Mouse (Mus musculus): ENCODE results near the gene Gramd1b. TPM values are rescaled to one million over a fixed set of nuclear protein-coding genes. Genes with fewer than 3 reads are reported as not detected.
A peak's percentile ranks its signal among the peaks of the same experiment; 100 is the strongest.

Gramd1b gene
- polyA plus RNA-seq, 1 experiment from 2014 or later: 7.1 TPM

DNA sequence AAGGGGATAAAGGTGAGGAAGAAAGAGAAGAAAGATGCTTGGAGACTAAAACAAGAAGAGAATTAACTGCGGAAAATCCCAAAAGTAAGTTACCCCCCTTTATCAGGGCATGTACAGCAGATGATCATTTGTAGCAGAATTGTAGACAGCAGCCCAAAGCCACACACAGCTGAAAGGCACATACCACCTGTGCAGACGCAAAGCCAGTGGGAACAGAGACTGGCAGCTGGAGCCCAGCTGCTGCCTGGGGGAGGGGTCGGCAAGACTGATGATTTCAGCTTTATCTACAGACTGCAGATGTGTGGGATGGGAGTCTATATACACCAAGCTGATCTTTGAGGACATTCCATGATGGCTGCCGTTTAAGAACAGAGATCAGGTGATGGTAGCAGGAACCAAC, 2.5 kb downstream of the Gramd1b start:
- 45% methylated on average over 4 of the region's 4 CpGs for WGBS
- no peak overlapping the region for H3K4me3 ChIP-seq (ENCODE audit: low read depth, low read length)

DNA sequence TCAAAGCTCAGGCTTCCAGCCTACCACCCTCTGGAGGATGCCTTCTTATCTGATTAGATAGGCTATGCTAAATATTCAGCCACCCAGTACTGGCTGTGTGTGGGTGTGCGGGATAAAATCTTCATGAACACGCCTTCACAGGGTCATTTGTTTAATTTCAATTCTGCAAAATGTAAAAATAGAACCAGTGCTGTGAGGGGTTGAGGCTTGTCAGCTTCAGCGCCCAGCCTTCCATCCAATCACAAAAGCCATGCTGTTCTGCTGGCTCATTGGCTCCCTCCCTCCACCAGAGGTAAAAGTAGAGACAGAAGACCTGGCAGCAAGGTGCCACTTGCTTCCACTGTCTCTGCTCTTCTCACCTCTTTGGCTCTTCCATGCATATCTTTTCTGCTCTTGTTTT, 4.3 kb downstream of the Gramd1b start:
- 53% methylated on average over 3 of the region's 3 CpGs for WGBS
- no peak for DNase-seq (ENCODE audit: low spot score)

More for the DNA sequence above, 2.5 kb downstream of the Gramd1b start:
- DNase-seq (ENCODE audit: low spot score): peak; percentile 60
- H3K27ac ChIP-seq (replicated peaks; ENCODE audit: low read depth, low read length): no peak overlapping the region
- peaks cover 16% of the 10 kb centered on the region; the same call in 1 of the 2 replicates for H3K27me3 ChIP-seq (replicated peaks; ENCODE audit: control insufficient read depth, insufficient read depth, low read length)
- H3K9me3 ChIP-seq (ENCODE audit: control insufficient read depth, low read length): no peaks in the 10 kb centered on the region
- no peak overlapping the region for H3K4me2 ChIP-seq (ENCODE audit: low read depth, low read length)
- no peaks in the 10 kb centered on the region for H3K36me3 ChIP-seq (ENCODE audit: control insufficient read depth, insufficient read depth, low read length)
- peak; percentile 72 for ATAC-seq (ENCODE audit: low read depth)
- H3K4me1 ChIP-seq (ENCODE audit: control insufficient read depth, insufficient read depth, low read length): peaks cover 12% of the 10 kb centered on the region
- no peak overlapping the region for H3K9ac ChIP-seq (ENCODE audit: low read depth, low read length)

DNA sequence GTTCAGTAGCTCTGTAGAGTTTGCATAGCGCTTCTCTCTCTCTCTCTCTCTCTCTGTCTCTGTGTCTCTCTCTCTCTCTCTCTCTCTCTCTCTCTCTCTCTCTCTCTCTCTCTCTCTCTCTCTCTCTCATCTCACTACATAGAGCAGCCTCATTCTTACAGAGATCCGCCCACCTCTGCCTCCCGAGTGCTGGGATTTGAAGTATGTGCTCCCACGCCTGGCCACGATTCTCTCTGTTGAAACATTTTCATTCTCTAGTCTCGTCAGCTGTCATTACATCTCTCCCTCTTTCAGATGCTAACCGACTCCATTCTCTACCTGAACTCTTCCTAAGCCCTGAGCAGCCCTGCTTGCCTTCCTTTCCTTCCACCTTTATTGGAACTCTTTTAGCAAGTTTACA, 9.0 kb downstream of the Gramd1b start:
- Histone ChIP-seq H3K9ac (ENCODE audit: low read depth, low read length) (no peak overlapping the region), H3K36me3 (ENCODE audit: control insufficient read depth, insufficient read depth, low read length) (no peaks in the 10 kb centered on the region), H3K9me3 (ENCODE audit: control insufficient read depth, low read length) (no peaks in the 10 kb centered on the region), H3K4me2 (ENCODE audit: low read depth, low read length) (no peak overlapping the region), H3K27ac (replicated peaks; ENCODE audit: low read depth, low read length) (no peak overlapping the region), H3K27me3 (replicated peaks; ENCODE audit: control insufficient read depth, insufficient read depth, low read length) (no peaks in the 10 kb centered on the region), H3K4me1 (ENCODE audit: control insufficient read depth, insufficient read depth, low read length) (no peaks in the 10 kb centered on the region), H3K4me3 (ENCODE audit: low read depth, low read length) (no peak overlapping the region)
- WGBS: 71% methylated on average over 7 of the region's 7 CpGs
- ATAC-seq (ENCODE audit: low read depth) (no peak), DNase-seq (ENCODE audit: low spot score) (no peak)

More for the DNA sequence above, 4.3 kb downstream of the Gramd1b start:
- H3K9ac ChIP-seq (ENCODE audit: low read depth, low read length): no peak overlapping the region
- no peak overlapping the region for H3K4me3 ChIP-seq (ENCODE audit: low read depth, low read length)
- peaks cover 12% of the 10 kb centered on the region; the same call in 1 of the 2 replicates for H3K27me3 ChIP-seq (replicated peaks; ENCODE audit: control insufficient read depth, insufficient read depth, low read length)
- peaks cover 12% of the 10 kb centered on the region for H3K4me1 ChIP-seq (ENCODE audit: control insufficient read depth, insufficient read depth, low read length)
- no peaks in the 10 kb centered on the region for H3K9me3 ChIP-seq (ENCODE audit: control insufficient read depth, low read length)
- H3K27ac ChIP-seq (replicated peaks; ENCODE audit: low read depth, low read length): no peak overlapping the region
- H3K36me3 ChIP-seq (ENCODE audit: control insufficient read depth, insufficient read depth, low read length): no peaks in the 10 kb centered on the region
- ATAC-seq (ENCODE audit: low read depth): no peak
- no peak overlapping the region for H3K4me2 ChIP-seq (ENCODE audit: low read depth, low read length)

DNA sequence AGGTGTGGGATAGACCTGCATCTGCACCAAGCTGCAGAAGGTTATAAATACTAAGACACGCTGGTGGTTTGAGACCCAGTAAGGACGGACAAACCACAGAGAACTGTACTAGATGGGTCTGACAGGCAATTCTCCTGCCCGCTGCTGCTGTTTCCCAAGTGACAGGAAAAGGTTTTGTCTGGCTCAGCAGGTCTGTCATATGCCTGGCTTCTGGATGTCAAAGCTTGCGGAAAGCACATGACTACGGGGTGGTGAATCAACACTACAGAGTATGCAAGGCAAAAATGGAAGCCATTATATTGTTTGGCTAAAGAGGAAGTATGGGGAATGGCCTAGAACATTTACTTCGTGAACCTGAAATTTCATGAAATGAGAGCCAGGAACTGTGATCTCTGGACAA, 10.1 kb downstream of the Gramd1b start:
- WGBS: 68% methylated on average over 6 of the region's 6 CpGs
- no peaks in the 10 kb centered on the region for H3K4me1 ChIP-seq (ENCODE audit: control insufficient read depth, insufficient read depth, low read length)
- H3K9me3 ChIP-seq (ENCODE audit: control insufficient read depth, low read length): no peaks in the 10 kb centered on the region
- H3K27ac ChIP-seq (replicated peaks; ENCODE audit: low read depth, low read length): no peak overlapping the region
- no peak for ATAC-seq (ENCODE audit: low read depth)
- H3K36me3 ChIP-seq (ENCODE audit: control insufficient read depth, insufficient read depth, low read length): no peaks in the 10 kb centered on the region
- no peaks in the 10 kb centered on the region for H3K27me3 ChIP-seq (replicated peaks; ENCODE audit: control insufficient read depth, insufficient read depth, low read length)
- no peak overlapping the region for H3K9ac ChIP-seq (ENCODE audit: low read depth, low read length)
- DNase-seq (ENCODE audit: low spot score): no peak
- no peak overlapping the region for H3K4me3 ChIP-seq (ENCODE audit: low read depth, low read length)
- H3K4me2 ChIP-seq (ENCODE audit: low read depth, low read length): no peak overlapping the region

DNA sequence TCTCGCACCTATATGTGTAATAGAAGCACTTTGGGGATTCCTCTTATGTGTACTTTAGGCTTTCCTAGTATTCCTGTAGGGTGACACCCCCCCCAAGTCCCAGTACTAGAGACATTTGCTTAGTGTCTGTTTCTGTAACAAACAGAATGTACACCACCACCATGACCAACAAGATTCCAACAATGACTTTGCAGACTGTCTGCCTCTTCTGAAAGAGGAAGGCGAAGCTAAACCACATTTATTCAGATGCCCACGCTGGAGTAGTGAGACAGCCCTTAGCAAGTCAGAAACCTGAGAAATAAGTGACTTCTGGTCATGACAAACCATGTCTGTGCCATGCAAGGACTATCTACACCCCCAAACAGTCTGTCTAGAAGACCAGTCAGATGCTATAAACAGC, 11.9 kb downstream of the Gramd1b start:
- Histone ChIP-seq H3K4me1 (ENCODE audit: control insufficient read depth, insufficient read depth, low read length) (no peaks in the 10 kb centered on the region), H3K9me3 (ENCODE audit: control insufficient read depth, low read length) (no peaks in the 10 kb centered on the region), H3K36me3 (ENCODE audit: control insufficient read depth, insufficient read depth, low read length) (no peaks in the 10 kb centered on the region), H3K4me2 (ENCODE audit: low read depth, low read length) (no peak overlapping the region), H3K27ac (replicated peaks; ENCODE audit: low read depth, low read length) (no peak overlapping the region), H3K27me3 (replicated peaks; ENCODE audit: control insufficient read depth, insufficient read depth, low read length) (no peaks in the 10 kb centered on the region), H3K4me3 (ENCODE audit: low read depth, low read length) (no peak overlapping the region), H3K9ac (ENCODE audit: low read depth, low read length) (no peak overlapping the region)
- 91% methylated on average over 3 of the region's 3 CpGs for WGBS
- ATAC-seq (ENCODE audit: low read depth) (no peak), DNase-seq (ENCODE audit: low spot score) (no peak)

DNA sequence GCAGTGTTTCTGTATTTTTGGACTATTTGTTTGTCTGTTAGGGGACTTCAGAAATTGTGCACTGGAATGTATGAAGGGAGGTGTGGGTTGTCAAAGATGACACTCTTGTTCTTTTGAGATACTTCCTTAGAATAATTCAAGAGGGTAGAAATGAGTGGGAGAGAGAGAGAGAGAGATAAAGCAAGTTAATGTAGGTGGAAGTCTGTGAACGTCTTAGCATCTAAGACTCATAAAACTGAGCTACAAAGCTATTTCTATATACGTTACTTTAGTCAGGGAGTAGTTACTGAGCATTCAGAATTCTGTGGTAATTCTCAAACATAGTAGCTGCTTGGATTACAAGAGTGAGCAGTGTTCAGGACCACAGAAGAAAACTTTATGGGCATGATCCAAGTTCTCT, 19.2 kb downstream of the Gramd1b start:
- DNase-seq (ENCODE audit: low spot score): no peak
- 69% methylated on average over 2 of the region's 2 CpGs for WGBS
- H3K27me3 ChIP-seq (replicated peaks; ENCODE audit: control insufficient read depth, insufficient read depth, low read length): no peaks in the 10 kb centered on the region
- no peak for ATAC-seq (ENCODE audit: low read depth)
- no peak overlapping the region for H3K27ac ChIP-seq (replicated peaks; ENCODE audit: low read depth, low read length)
- H3K9ac ChIP-seq (ENCODE audit: low read depth, low read length): no peak overlapping the region
- no peaks in the 10 kb centered on the region for H3K36me3 ChIP-seq (ENCODE audit: control insufficient read depth, insufficient read depth, low read length)
- H3K4me1 ChIP-seq (ENCODE audit: control insufficient read depth, insufficient read depth, low read length): no peaks in the 10 kb centered on the region
- no peak overlapping the region for H3K4me3 ChIP-seq (ENCODE audit: low read depth, low read length)
- H3K9me3 ChIP-seq (ENCODE audit: control insufficient read depth, low read length): no peaks in the 10 kb centered on the region
- H3K4me2 ChIP-seq (ENCODE audit: low read depth, low read length): no peak overlapping the region

DNA sequence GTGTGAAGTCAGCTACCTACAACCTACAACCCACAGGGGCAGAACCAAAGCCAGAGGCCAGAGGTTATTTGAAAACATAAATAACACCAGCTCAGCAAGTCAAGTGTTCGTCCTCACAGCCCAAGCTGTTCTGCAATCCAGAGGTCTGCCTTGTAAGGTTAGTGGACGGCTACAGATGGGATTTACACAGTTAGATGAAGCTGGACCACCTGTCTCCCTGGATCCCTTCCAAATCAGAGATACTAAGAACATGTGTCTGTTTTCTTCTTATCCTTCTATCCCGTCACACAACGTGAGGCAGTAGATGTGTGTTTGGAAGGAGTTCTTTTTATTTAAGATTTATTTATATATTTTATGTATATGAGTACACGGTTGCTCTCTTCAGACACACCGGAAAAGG, 21.7 kb downstream of the Gramd1b start:
- H3K27me3 ChIP-seq (replicated peaks; ENCODE audit: control insufficient read depth, insufficient read depth, low read length): no peaks in the 10 kb centered on the region
- H3K9me3 ChIP-seq (ENCODE audit: control insufficient read depth, low read length): no peaks in the 10 kb centered on the region
- WGBS: 75% methylated on average over 6 of the region's 6 CpGs
- H3K9ac ChIP-seq (ENCODE audit: low read depth, low read length): no peak overlapping the region
- H3K27ac ChIP-seq (replicated peaks; ENCODE audit: low read depth, low read length): no peak overlapping the region
- no peaks in the 10 kb centered on the region for H3K36me3 ChIP-seq (ENCODE audit: control insufficient read depth, insufficient read depth, low read length)
- peak; percentile 36 for DNase-seq (ENCODE audit: low spot score)
- no peak overlapping the region for H3K4me2 ChIP-seq (ENCODE audit: low read depth, low read length)
- ATAC-seq (ENCODE audit: low read depth): no peak
- H3K4me1 ChIP-seq (ENCODE audit: control insufficient read depth, insufficient read depth, low read length): no peaks in the 10 kb centered on the region
- H3K4me3 ChIP-seq (ENCODE audit: low read depth, low read length): no peak overlapping the region

DNA sequence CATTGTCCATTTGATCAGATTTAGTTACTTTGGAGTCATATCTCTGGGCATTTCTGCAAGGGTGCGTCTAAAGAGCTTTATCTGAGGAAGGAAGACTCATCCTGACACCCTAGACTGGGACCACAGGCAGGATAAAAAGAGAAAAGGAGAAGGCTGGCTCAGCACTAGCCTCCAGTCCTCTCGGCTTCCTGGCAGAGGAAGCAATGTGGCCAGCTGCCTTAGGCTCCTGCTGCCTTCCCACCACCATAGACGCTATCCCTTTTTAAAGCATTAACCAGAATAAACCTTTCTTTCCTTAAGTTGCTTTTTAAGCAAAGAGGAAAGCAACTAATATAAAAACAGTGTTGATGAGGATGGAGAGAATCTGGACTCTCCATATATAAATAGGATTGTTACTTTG, 24.6 kb downstream of the Gramd1b start:
- H3K9ac ChIP-seq (ENCODE audit: low read depth, low read length): no peak overlapping the region
- DNase-seq (ENCODE audit: low spot score): no peak
- H3K4me3 ChIP-seq (ENCODE audit: low read depth, low read length): no peak overlapping the region
- no peaks in the 10 kb centered on the region for H3K4me1 ChIP-seq (ENCODE audit: control insufficient read depth, insufficient read depth, low read length)
- no peak overlapping the region for H3K27ac ChIP-seq (replicated peaks; ENCODE audit: low read depth, low read length)
- H3K9me3 ChIP-seq (ENCODE audit: control insufficient read depth, low read length): no peaks in the 10 kb centered on the region
- no peak for ATAC-seq (ENCODE audit: low read depth)
- 75% methylated on average over 3 of the region's 3 CpGs for whole genome bisulfite sequencing
- H3K36me3 ChIP-seq (ENCODE audit: control insufficient read depth, insufficient read depth, low read length): no peaks in the 10 kb centered on the region
- H3K4me2 ChIP-seq (ENCODE audit: low read depth, low read length): no peak overlapping the region
- no peaks in the 10 kb centered on the region for H3K27me3 ChIP-seq (replicated peaks; ENCODE audit: control insufficient read depth, insufficient read depth, low read length)

DNA sequence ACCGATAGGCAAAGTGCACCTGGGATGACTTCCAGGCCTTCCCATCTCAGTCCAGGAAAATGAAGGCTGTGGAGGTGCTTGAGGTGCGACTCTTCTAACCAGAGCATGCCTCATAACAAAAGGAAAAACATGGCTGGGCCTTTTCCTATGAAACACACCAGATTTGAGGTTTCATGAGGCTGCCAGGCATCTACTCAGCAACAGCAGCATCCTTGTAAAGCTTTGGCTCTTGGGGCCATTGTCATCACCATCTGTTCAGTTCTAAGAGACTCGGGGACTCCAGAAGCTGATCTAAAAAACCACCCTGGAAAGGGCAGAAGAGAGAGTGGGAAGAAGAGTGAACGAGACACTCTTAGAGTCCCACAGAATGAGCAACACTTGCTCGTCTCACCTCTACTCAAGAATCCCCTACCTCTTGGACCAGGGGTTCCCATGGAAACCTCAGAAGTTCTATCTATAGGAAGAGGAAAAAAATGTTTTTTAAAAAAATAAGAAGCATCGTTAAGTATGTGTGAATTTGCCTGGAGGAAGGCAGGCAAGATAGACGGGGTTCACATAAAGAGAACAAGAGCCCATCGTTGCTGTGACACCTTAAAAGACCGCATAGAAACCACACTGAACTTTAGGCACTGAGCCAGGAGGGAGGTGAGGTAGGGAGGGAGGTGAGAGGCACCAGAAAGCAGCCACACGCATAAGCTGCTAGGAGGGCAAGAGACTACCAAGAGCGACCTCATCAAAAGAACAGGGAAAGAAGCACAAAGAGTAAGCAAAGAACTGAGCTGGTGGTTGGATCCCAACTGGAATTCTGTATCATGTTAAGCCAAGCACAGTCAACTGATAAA, 25.5 kb downstream of the Gramd1b start:
- no peaks in the 10 kb centered on the region for H3K36me3 ChIP-seq (ENCODE audit: control insufficient read depth, insufficient read depth, low read length)
- H3K27me3 ChIP-seq (replicated peaks; ENCODE audit: control insufficient read depth, insufficient read depth, low read length): no peaks in the 10 kb centered on the region
- H3K9ac ChIP-seq (ENCODE audit: low read depth, low read length): no peak overlapping the region
- DNase-seq (ENCODE audit: low spot score) (no peak), ATAC-seq (ENCODE audit: low read depth) (no peak)
- no peak overlapping the region for H3K4me2 ChIP-seq (ENCODE audit: low read depth, low read length)
- no peak overlapping the region for H3K27ac ChIP-seq (replicated peaks; ENCODE audit: low read depth, low read length)
- no peaks in the 10 kb centered on the region for H3K9me3 ChIP-seq (ENCODE audit: control insufficient read depth, low read length)
- 76% methylated on average over 11 of the region's 11 CpGs for WGBS
- no peaks in the 10 kb centered on the region for H3K4me1 ChIP-seq (ENCODE audit: control insufficient read depth, insufficient read depth, low read length)
- no peak overlapping the region for H3K4me3 ChIP-seq (ENCODE audit: low read depth, low read length)

All from embryonic facial prominence, embryonic 14.5 days (tissue).